Mouse (Mus musculus): ENCODE data around the gene H2-T24. TPM values are rescaled to one million over a fixed set of nuclear protein-coding genes. Genes with fewer than 3 reads are reported as not detected.
"Not testable (repeated sequence)": the region's sequence is repeated elsewhere in the genome, so short reads cannot be mapped to it uniquely, and the experiment has no call there.

H2-T24 gene
- 0.31 TPM for polyA plus RNA-seq (2021)

DNA sequence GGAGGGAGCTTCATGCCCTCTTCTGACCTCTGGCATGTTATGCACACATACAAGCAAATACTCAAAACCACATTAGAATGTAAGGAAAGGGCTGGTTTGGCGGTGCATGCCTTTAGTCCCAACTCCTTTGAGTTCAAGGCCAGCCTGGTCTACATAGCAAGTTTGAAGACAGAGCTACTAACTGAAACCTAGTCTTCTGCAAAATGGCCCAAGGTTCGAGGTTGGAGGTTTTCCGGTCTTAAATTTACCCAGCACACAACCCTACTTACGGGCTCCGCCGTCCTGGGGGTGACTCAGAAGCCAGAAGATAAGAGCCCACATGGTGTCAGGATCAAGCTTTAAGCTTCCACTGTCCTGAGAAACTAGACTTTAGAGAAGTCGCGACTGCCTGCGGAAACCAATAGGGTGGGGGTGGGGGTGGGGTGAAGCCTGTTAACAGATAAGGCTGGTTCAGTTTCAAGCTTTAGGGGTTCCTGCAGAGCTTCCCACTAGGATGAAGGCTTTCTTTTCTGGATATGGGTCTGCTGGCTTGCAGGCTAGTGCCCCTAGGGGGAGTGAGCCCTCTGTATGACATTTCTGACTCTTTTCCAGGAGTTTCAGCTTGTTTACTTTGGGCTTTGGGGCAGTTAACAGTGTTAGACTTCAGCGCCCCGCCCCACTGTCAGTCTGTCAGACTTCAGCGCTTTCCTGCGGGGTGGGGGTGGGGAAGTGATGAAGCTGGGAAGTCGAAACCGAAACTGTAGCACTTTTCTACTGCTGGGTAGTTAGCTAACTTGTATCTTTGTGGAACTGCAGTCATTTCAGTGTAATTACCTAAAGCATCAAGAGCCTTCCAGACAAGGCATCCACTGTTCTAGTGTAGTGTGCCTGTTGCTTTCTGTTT, at the start of gene H2-T24:
H2-T24 (minus strand) TSS at position 370 of the 883 bp plus-strand sequence.
- in situ Hi-C loops (cut with MboI; ENCODE audit: low pct_unique_long_range_greater_than_20kb), result no loop called here
- DNase-seq (ENCODE audit: low read depth, low spot score), result no peak
- peak; percentile 69 for TF ChIP-seq CTCF (IDR thresholded peaks at IDR 0.05)
- POLR2A ChIA-PET, result interaction anchor here (2.9 kb wide), 1 partner anchor 15 kb away, joined by 9 read pairs; no protein-coding TSS in a partner anchor
- CTCF ChIA-PET, result interaction anchor here (0.8 to 4.4 kb wide), 7 partner anchors 11 to 41 kb away, joined by 3 to 44 read pairs (median 4); no protein-coding TSS in a partner anchor
- peak; percentile 68 for ATAC-seq
- no peaks in the 10 kb centered on the region for H3K27me3 ChIP-seq

- H3K27me3 ChIP-seq, result no peaks in the 10 kb centered on the region
- in situ Hi-C loops (cut with MboI; ENCODE audit: low pct_unique_long_range_greater_than_20kb), result loop anchor here (10.0 kb wide), 3 partner anchors 74 to 364 kb away; no protein-coding TSS in a partner anchor
- ChIA-PET POLR2A (interaction anchor here (1.8 kb wide), 1 partner anchor 73 kb away, joined by 4 read pairs; no protein-coding TSS in a partner anchor), CTCF (interaction anchor here (0.7 to 2.6 kb wide), 21 partner anchors 14 to 148 kb away, joined by 3 to 19 read pairs (median 4); partner anchors contain the start of gene Prr3)
- ATAC-seq (peak; percentile 71), DNase-seq (ENCODE audit: low read depth, low spot score) (peak; percentile 64)
- TF ChIP-seq CTCF (IDR thresholded peaks at IDR 0.05), result peak; percentile 90
Observed at GRCm38 (mm10) chr17:36060829-36061228, 40.5 kb upstream of the H2-T24 start.

- POLR2A ChIA-PET; ATAC-seq; CTCF ChIA-PET; DNase-seq (ENCODE audit: low read depth, low spot score); H3K27me3 ChIP-seq; in situ Hi-C loops (cut with MboI; ENCODE audit: low pct_unique_long_range_greater_than_20kb): not testable (repeated sequence)
Observed at GRCm38 (mm10) chr17:36058362-36058761, 38.0 kb upstream of the H2-T24 start, which contains the start of gene Gm11127. Gm11127 (minus strand) TSS chr17:36058371.

DNA sequence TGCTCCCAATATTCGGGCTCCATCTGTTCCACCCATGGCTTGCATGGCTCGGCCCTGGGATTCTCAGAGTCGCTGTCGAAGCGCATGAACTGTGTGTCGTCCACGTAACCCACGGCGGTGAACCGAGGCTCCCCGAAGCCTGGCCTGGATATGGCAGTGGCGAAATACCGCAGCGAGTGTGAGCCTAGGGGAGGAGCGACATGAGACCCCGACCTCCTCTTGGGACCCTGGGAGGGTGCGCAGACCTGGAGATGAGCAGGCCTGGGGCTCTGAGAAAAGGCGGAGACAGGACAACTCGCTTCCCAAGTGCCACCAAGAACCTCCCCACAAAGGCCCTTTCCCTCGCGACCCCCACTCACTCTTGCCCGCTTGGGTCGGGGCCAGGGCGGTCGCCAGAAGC, 37.6 kb upstream of the H2-T24 start:
- CTCF ChIA-PET, ATAC-seq, POLR2A ChIA-PET: not testable (repeated sequence)

DNA sequence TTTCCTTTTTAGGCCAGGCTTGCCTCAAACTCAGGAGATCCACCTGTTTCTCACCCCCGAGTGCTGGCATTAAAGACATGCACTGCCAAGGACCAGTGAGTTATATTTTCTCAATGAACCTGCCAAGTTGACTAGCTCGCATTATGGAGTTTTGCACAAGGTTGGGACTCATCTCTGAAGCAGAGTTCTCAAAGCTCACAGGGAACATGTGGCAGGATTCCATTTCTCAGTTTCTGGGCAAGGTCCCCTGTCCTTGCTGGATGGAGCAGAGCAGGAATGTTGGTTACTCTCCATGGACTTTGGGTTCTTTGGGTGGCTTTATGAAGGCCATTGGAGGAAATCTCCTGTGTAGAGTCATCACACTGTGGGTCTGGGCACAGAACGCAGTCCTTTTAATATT, 22.9 kb upstream of the H2-T24 start:
- ATAC-seq (no peak), DNase-seq (ENCODE audit: low read depth, low spot score) (no peak)
- ChIA-PET POLR2A (no interaction called here), CTCF (interaction anchor here (0.9 to 2.2 kb wide), 3 partner anchors 17 to 50 kb away, joined by 3 to 8 read pairs (median 4); no protein-coding TSS in a partner anchor)
- in situ Hi-C loops (cut with MboI; ENCODE audit: low pct_unique_long_range_greater_than_20kb), result no loop called here
- TF ChIP-seq CTCF (IDR thresholded peaks at IDR 0.05), result no peak
- no peaks in the 10 kb centered on the region for H3K27me3 ChIP-seq

More for the DNA sequence above, 37.6 kb upstream of the H2-T24 start:
- DNase-seq (ENCODE audit: low read depth, low spot score); in situ Hi-C loops (cut with MboI; ENCODE audit: low pct_unique_long_range_greater_than_20kb); H3K27me3 ChIP-seq: not testable (repeated sequence)

DNA sequence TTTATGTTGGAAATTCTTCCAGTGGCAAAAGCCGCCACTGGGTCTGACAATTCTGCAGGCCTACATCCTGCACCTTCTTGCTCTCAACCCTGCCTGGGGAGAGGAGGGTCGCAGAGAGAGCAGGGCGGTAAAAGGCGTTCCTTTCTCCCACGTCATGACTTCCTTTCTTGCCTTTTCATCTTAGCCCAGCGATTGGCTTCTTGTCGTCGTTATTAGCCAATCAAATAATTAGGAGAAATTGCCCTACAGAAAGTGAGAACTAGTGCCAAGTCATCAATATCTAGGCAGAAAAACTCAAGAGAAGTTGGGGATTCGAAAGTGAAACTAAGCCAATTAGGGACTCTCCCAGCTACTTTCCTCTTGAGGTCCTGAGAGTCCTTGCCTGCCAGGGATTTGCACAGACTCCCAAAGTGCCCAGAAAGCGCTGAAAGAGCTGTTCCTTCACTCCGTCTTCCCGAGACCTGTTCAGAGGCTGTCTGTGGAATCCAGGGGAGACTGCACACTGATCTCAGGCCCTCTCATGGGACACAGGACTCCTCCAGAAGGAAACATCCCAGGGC, 22.3 kb upstream of the H2-T24 start, which contains the start of the genes H2-T22 and Gm6034:
H2-T22 (minus strand) TSS at position 138 of the 560 bp plus-strand sequence.
Gm6034 (plus strand) TSS at position 352 of the 560 bp plus-strand sequence.
- DNase-seq (ENCODE audit: low read depth, low spot score), result peak; percentile 67
- H3K27me3 ChIP-seq; POLR2A ChIA-PET; in situ Hi-C loops (cut with MboI; ENCODE audit: low pct_unique_long_range_greater_than_20kb): not testable (repeated sequence)
- peak; percentile 86 for ATAC-seq
- CTCF ChIA-PET, result interaction anchor here (1.7 to 2.2 kb wide), 2 partner anchors 46 to 49 kb away, joined by 3 to 8 read pairs; no protein-coding TSS in a partner anchor

DNA sequence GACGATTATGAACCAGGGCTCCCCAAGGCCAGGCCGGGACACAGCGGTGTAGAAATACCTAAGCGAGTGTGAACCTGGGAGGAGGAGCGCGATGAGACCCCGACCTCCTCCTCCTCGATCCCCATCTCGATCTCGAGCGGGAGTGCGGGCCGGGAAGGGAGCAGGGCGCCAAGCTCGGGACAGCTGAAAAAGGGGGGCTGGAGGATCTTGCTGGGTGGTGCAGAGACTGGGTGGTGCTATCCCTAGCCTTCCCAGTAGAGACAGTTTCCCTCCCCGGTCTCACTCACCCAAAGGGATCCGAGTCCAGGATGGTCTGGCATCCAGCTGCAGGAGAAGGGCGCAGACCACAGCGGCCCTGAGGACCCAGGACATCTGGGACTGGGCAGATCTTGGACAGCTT, 21.7 kb upstream of the H2-T24 start:
- DNase-seq (ENCODE audit: low read depth, low spot score); in situ Hi-C loops (cut with MboI; ENCODE audit: low pct_unique_long_range_greater_than_20kb); CTCF ChIA-PET: not testable (repeated sequence)

DNA sequence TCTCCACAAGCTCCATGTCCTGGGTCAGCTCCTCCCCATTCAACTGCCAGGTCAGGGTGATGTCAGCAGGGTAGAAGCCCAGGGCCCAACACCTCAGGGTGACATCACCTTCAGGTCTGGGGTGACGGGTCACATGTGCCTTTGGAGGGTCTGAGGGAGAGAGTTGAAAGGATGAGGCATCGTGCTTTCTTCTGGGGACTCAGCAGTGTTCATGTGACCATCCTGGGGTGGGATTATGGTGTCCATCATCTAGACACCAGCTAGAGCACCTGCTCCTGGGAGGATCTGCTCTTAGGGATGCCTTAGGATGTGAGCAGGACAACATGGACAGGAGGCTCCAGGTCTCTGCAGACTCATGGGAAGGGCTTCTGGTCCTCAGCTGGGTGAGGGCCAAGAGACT, 20.2 kb upstream of the H2-T24 start:
- ATAC-seq; DNase-seq (ENCODE audit: low read depth, low spot score); POLR2A ChIA-PET; H3K27me3 ChIP-seq; CTCF ChIA-PET; in situ Hi-C loops (cut with MboI; ENCODE audit: low pct_unique_long_range_greater_than_20kb): not testable (repeated sequence)

More for the DNA sequence above, 21.7 kb upstream of the H2-T24 start:
- POLR2A ChIA-PET, H3K27me3 ChIP-seq: not testable (repeated sequence)
- peak; percentile 60 for ATAC-seq

GRCm38 (mm10) chr17:36036126-36036525, 15.8 kb upstream of the H2-T24 start:
- ATAC-seq; H3K27me3 ChIP-seq; DNase-seq (ENCODE audit: low read depth, low spot score); POLR2A ChIA-PET: not testable (repeated sequence)
- CTCF ChIA-PET, result interaction anchor here (0.8 to 3.6 kb wide), 4 partner anchors 24 to 78 kb away, joined by 3 to 15 read pairs (median 4); no protein-coding TSS in a partner anchor
- in situ Hi-C loops (cut with MboI; ENCODE audit: low pct_unique_long_range_greater_than_20kb), result loop anchor here (10.0 kb wide), 1 partner anchor 79 kb away; no protein-coding TSS in a partner anchor

DNA sequence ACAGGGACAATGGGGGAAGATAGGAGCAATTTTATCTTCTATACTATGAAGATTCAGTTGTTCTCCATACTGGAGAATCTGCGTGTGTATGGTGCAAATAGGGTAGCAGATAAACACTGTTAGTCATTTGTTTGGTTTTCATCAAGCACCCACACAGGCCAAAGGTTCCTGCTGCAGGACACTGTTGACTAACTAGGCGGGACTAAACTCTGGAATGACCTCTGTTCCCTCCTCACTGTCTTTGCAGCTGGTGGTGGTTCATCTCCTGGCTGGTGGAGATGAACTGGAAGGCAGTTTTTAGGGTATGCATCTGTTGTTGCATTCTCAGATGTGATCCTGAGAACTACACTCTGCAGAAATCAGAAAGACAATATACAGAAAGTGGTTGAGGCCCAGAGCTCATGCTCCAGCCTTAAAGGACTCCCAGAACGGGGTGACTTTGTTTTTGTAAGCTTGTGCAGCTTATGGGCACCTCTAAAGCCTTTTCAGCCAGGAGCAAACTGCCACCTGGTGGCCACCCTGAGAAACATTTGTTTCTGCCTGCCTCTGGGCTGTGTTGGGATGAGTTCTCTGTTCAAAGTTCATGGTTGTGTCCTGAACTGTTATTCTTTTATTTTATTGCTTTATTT, 14.8 kb upstream of the H2-T24 start:
- TF ChIP-seq CTCF (IDR thresholded peaks at IDR 0.05), result peak; percentile 63

DNA sequence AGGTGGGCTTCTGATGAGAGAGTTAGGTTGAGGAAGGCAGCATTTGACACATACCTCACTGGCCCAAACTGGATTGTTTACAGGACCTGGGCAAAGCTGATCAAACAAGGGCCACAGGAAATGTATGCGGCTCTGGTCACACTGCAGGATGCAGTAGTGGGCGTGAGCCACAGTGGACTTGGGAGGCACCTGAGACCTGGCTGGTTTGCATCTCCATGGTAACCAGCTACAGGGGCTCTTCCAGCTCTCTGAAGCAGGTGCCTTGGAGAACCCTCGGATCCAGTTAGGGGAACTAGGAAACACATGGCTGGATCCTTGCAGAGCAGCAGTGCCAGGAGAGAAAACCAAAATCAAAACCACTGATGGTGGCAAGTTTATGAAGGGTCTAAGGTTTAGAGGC, 14.2 kb upstream of the H2-T24 start:
- ATAC-seq; DNase-seq (ENCODE audit: low read depth, low spot score); H3K27me3 ChIP-seq; POLR2A ChIA-PET: not testable (repeated sequence)
- CTCF ChIA-PET, result interaction anchor here (0.8 to 3.6 kb wide), 6 partner anchors 14 to 97 kb away, joined by 3 to 15 read pairs (median 6); partner anchors contain the start of gene H2-T24
- in situ Hi-C loops (cut with MboI; ENCODE audit: low pct_unique_long_range_greater_than_20kb), result loop anchor here (10.0 kb wide), 1 partner anchor 80 kb away; no protein-coding TSS in a partner anchor

More for the DNA sequence above, 14.8 kb upstream of the H2-T24 start:
- DNase-seq (ENCODE audit: low read depth, low spot score); POLR2A ChIA-PET; ATAC-seq; H3K27me3 ChIP-seq: not testable (repeated sequence)
- CTCF ChIA-PET, result interaction anchor here (0.8 to 3.6 kb wide), 7 partner anchors 14 to 97 kb away, joined by 3 to 15 read pairs (median 5); partner anchors contain the start of gene H2-T24
- in situ Hi-C loops (cut with MboI; ENCODE audit: low pct_unique_long_range_greater_than_20kb), result loop anchor here (10.0 kb wide), 1 partner anchor 80 kb away; no protein-coding TSS in a partner anchor

DNA sequence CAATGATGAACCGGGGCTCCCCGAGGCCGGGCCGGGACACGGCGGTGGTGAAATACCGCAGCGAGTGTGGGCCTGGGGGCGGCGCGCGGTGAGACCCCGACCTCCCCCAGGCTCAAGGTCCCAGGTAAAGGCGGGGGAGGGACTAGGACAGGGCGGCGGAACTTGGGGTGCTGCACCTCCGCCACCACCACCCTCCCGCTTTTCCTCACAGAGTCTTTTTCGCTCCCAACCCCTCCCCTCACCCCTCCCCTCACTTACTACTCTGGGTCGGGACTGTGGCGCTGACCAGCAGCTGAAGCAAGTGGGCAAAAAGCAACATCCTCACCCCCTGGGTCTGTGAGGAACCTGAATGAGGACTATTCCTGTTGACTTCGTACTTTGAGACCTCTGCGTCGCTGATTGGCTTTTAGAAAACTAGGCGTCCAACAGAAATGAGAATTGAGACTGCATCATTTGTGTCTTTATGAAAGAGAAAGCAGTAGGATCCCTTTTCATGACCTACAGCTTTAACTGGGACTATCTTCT, 12.1 kb upstream of the H2-T24 start, which contains the start of gene H2-T23:
H2-T23 (minus strand) TSS at position 505 of the 525 bp plus-strand sequence.
- CTCF ChIA-PET, result interaction anchor here (1.2 to 3.1 kb wide), 2 partner anchors 32 to 35 kb away, joined by 4 to 12 read pairs; no protein-coding TSS in a partner anchor
- DNase-seq (ENCODE audit: low read depth, low spot score); H3K27me3 ChIP-seq; POLR2A ChIA-PET: not testable (repeated sequence)
- peak; percentile 50 for ATAC-seq
- in situ Hi-C loops (cut with MboI; ENCODE audit: low pct_unique_long_range_greater_than_20kb), result loop anchor here (10.0 kb wide), 1 partner anchor 82 kb away; no protein-coding TSS in a partner anchor

All from Patski (cell line).